Mouse (Mus musculus): ENCODE data around the gene Asic3. TPM values are rescaled to one million over a fixed set of nuclear protein-coding genes. Genes with fewer than 3 reads are reported as not detected.
"Not testable (repeated sequence)": the region's sequence is repeated elsewhere in the genome, so short reads cannot be mapped to it uniquely, and the experiment has no call there.

The Asic3 gene
- polyA plus RNA-seq, 2 experiments from 2014 or later, result not detected

DNA sequence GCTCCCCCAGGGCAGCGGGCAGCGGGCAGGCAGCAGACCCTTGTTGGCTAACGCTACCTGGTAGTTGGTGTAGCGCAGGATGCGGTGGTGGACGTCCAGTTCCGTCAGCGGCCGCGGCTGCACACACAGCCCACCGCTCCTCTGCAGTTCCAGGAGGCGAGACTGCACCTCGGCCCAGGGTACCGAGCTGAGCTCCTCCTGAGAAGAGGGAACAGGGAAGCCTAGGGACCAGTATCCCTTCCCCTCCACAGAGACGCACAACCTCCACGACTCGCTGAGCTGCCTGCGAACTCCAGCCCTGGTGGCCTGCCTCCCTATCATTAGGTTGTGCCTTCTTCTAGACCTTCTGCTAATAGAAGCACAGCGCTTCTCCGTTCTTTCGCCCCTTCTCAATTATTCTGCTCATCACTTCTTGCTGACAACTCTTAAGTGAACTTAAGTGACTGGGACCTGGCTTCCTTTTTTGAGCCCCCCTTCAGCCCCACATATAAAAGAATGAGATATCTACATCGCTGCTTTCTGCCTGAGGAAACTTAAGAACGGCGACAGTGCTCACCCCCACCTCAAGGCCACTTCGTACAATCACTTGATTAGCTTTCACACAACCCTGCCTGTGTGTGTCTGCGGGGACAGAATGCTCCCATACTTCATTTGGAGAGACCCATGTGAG, 24.8 kb upstream of the Asic3 start:
- no peak for ATAC-seq

- ATAC-seq, result peak; percentile 41
Measured at GRCm38 (mm10) chr5:24389011-24389657, 24.1 kb upstream of the Asic3 start.

DNA sequence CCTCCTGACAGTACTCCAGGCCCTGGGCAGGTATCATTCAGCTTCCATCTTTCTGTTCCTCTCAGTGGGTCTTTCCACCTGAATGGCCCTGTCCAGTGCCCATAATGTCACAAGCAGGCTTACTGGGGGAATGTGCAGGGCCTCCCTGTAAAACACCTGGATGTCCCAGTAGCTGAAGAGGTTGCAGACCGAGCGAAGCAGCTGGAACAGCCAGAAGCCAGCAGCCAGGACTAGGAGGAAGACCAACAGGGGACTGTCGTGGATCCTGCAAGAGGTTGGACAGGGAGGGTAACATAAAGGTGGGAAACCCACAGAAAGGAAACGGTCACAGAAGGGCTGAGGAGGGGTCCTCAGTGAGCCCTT, 23.6 kb upstream of the Asic3 start:
- ATAC-seq, result no peak

DNA sequence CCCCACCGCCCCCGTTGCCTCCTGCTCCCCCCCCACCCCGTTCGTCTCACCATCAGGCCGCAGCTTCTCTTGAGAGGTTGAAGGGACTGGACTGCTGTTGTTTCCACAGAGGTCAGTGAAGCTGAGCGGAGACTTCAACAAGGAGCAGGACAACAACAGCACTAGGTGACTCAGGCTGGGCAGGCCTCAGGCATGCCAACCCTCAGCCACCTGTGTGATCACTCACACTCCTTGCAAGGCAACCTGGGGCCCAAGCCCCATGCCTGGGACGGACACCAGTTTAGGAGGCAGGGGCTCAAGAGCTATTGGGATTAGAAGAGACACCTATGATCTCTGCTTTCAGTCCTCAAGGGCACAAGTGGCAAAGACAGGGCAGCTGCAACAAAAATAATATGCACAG, 21.3 kb upstream of the Asic3 start, which contains the start of gene Atg9b:
TSS of gene Atg9b (minus strand) at position 280 of the 400 bp plus-strand sequence.
- no peak for ATAC-seq

- no peak for ATAC-seq
Measured at GRCm38 (mm10) chr5:24392724-24393123, 20.5 kb upstream of the Asic3 start.

- ATAC-seq, result peak; percentile 58
Measured at GRCm38 (mm10) chr5:24393392-24393997, 19.7 kb upstream of the Asic3 start, which contains the start of gene Abcb8. TSS of gene Abcb8 (plus strand) at chr5:24393663.

DNA sequence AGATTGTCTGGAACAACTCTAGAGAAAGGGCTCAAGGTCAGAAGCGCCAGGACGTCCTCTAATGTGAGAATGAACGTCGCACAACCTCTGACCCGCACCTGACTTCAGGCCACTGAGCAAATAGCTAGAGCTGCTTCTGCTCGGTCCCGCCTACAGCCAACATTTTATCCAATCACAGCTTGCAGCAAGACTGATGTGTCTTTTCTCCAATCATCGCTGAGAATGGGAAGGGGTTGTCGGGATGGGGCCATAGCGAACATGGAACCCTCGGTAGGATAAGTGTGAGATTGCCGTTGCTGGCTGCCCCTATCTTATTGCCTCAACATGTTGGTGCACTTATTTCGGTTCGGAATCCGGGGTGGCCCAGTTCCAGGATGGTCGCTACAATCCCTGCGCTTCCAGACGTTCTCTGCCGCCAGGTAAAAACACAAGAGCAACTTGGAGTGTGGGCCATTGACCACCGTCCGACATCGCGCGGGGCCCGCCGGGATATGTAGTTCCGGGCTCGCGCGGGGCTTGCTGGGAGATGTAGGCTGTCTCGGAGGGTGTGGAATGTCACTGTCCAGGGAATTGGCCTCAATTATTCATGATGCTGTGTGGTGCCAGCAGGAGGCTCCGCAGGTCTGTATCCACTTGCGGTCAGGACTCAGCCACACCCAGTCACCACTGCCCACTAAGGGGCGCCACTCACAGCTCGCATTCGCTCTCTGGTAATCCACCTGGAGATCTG, 18.9 kb upstream of the Asic3 start:
- peak; percentile 88 for ATAC-seq

DNA sequence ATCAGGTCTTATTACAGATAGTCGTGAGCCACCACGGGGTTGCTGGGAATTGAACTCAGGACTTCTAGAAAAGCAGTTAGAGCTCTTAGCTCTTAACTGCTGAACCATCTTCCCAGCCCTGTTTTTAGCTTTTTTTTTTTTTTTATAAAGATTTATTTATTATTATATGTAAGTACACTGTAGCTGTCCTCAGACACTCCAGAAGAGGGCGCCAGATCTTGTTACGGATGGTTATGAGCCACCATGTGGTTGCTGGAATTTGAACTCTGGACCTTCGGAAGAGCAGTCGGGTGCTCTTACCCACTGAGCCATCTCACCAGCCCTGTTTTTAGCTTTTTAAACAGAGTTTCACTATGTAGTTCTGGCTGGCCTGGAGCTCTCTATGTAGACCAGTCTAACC, 16.9 kb upstream of the Asic3 start:
- not testable (repeated sequence) for ATAC-seq

DNA sequence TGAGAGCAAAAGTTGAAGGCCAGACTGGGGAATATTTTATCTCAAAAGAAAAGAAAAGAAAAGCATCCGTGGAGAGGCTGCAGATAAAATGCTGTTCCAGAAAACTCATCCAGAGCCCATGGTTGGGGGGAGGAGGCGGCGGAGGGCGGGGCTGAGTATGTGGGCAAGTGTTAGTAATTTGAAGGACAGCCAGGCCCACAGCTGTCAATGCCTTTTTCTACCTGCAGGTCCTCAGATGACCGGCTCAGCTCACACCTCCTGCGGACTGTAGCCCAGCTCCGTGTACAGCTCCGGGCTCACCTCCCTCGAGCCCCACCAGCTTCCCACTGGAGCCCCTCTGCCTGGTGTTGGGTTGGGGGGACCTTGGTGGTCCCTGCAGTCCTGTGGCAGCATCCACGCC, 13.5 kb upstream of the Asic3 start:
- no peak for ATAC-seq

GRCm38 (mm10) chr5:24400362-24400761, 12.8 kb upstream of the Asic3 start:
- ATAC-seq, result no peak

- no peak for ATAC-seq
Measured at GRCm38 (mm10) chr5:24400911-24401605, 12.1 kb upstream of the Asic3 start.

DNA sequence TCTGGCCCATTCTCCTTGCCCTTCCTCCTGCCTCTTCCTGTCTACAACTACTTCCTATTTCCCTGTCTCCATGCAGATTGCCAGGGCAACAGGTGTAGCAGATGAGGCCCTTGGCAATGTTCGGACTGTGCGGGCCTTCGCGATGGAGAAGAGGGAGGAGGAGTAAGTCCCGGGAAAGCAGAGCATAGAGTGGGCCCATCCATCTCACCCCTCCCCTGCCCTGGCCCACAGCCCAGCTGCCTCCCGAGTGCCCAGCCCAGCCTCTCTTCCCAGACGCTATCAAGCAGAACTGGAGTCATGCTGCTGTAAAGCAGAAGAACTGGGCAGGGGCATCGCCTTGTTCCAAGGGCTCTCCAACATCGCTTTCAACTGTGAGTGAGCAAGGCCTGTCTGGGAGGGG, 11.2 kb upstream of the Asic3 start:
- ATAC-seq, result no peak

- no peak for ATAC-seq
Measured at GRCm38 (mm10) chr5:24404594-24405360, 8.4 kb upstream of the Asic3 start.

DNA sequence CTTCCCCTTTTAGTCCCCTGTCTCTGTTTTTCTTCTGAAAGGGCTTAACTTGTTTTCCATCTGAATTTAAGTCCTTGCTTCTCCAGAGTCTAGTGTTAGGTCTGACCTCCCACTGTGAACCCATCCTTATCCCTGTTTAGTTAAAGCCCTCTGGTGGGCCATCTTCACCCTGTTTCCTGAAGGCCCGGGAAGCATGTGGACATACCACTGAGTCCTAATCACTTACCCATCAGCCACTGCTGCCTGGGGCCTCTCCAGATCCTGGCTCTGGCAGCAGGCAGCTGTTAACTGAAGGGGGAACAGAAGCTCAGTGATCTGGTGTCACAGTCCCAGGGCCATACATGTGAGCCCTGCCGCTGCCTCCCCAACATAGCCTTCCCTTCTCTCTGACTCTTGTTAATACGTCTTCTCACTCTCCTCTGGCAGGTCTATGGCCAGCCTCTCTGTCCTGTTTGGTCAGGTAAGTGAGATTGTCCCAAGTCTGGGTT, 7.8 kb upstream of the Asic3 start:
- ATAC-seq, result no peak

- no peak for ATAC-seq
Measured at GRCm38 (mm10) chr5:24408651-24409050, 4.5 kb upstream of the Asic3 start.

DNA sequence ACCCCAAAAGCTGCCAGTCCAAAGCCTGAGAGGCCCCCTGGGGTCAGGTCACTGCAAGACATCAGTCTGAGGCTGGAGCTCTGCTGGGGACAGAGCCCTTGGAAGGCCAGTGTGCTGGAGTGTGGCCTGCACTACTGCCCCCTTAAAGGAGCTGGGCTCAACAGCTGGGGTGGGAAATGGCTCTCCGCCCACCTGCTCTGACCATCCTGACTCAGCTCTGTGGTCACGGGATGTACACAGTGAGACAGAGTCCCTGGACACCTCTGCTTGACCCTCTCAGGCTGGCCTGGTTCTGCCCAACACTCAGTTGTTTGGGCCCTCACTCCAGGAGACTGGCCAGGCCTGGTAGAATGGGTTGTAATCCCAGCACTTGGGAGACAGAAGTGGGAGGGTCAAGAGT, 3.7 kb upstream of the Asic3 start:
- ATAC-seq, result no peak

GRCm38 (mm10) chr5:24412063-24412462, 1.1 kb upstream of the Asic3 start:
- ATAC-seq, result no peak

DNA sequence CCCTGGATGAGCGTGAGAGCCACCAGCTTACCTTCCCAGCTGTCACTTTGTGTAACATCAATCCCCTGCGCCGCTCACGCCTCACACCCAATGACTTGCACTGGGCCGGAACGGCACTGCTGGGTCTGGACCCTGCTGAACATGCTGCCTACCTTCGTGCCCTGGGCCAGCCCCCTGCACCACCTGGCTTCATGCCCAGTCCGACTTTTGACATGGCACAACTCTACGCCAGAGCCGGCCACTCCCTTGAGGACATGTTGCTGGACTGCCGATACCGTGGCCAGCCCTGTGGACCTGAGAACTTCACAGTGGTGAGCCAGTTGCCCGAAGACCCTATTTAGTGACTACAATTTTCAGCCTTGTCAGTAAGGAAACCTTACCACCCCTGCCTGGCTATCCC, 746 bp downstream of the Asic3 start:
- no peak for ATAC-seq

DNA sequence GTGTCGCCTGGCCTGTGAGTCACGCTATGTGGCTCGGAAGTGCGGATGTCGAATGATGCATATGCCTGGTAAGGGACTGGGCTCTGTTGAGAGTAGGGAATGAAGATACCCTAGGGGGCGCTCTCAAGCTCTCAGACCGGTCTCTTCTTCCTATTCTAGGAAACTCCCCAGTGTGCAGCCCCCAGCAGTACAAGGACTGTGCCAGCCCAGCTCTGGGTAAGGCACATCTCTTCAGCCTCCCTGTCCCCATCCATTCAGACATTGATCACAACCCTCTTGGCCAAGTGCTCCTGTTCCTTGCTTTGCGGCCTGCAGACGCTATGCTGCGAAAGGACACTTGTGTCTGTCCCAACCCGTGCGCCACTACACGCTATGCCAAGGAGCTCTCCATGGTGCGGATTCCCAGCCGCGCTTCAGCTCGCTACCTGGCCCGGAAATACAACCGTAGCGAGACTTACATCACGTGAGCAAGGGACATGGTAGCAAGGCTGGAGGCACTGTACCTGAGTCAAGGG, 3.1 kb downstream of the Asic3 start:
- peak; percentile 92 for ATAC-seq

DNA sequence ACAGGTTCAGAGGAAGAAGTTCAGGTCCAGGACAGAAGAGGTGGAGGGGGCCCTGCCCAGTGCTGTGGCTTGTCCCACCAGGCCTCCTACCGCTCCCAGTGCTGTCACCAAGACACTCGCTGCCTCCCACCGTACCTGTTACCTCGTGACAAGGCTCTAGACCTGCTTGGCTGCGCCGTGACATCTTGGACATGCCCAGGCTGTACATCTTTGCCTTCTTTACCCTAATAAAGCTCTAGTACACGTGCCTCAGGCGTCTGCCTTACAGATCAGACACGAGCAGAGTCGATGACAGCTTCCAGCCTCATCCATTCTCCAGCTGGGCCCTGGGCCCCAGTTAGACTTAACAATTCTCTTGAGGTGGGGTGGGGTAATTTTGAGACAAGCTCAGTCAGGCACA, 4.4 kb downstream of the Asic3 start:
- no peak for ATAC-seq

DNA sequence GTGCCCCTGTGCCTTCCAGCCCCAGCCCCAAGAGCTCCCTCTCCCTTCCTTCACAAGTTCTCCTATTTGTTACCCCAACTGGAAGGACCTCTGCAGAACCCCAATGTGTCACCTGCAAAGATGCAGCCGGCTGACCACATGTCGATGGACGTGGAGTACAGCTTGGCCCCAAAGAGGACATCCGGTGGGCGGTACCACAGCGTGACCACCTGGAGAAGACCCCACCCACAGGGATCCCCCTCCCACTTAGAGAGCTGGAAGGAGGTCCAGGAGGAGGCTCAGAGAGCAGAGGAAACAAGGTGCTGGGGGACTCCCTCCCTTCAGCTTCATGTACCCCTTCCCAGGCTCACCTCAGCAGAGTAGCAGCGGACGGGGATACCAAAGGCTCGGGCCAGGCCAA, 7.2 kb downstream of the Asic3 start:
- no peak for ATAC-seq
